Mouse (Mus musculus): ENCODE measurements around the gene Acad9.
A peak's percentile ranks its signal among the peaks of the same experiment; 100 is the strongest.

Gene Acad9

DNA sequence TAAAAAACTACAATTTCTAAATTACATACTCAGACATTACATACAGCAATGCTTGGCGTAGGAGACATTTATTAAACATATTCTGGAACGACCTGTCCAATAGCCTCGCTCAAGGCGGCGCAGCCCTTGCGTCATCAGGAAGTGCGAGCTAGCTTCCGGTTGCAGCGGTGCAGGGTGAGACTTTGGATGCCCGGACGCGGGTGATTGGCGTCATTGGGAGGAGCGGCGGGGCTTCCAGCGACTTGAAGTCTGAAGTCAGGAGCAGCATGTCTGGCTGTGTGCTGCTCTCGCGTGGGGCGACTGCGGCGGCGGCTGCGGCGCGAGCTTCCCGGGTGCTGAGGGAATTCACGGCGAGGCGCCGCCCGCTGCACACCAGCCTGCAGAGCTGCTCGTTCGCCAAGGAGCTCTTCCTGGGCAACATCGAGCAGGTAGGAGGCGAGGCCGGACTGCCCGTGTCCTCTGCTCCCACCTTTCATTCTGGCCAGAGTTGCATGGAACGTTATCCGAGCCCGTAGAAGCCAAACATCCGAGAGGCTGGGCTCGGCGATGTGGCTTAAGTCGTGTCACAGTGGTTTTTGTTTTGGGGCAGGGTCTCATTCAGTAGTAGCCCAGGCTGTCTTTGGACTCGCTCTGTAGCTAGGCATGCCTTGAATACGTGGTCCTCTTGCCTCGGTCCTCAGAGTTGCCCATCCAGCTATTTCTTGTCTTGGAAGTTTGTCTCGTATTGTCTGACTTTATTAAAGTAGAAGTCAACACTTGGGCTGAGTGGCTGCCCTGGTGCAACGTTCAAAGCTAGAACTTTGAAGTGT lies at the start of gene Acad9:
Acad9 (plus strand) TSS at position 137 of the 809 bp plus-strand sequence.
- DNase-seq: peak; percentile 95 to 96

DNA sequence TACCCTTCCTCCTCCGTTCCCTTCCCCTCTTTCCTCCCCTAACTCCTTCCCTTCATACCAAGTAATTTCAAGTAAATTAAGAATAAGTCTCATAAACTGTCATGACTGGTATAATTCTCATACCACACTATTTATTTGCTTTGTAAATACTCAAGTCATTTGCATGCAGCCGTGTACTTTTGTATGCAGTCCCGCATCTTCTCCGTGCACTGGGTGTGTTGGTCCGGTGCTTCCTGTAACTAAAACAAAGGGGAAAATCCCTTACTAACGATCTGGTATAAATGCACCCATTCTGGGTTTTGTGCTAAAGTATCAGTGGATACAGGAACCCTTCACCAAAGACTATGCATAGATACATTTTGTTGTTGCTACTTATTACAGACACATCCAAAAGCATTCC lies 40.0 kb upstream of the Acad9 start:
- no peak for DNase-seq

DNA sequence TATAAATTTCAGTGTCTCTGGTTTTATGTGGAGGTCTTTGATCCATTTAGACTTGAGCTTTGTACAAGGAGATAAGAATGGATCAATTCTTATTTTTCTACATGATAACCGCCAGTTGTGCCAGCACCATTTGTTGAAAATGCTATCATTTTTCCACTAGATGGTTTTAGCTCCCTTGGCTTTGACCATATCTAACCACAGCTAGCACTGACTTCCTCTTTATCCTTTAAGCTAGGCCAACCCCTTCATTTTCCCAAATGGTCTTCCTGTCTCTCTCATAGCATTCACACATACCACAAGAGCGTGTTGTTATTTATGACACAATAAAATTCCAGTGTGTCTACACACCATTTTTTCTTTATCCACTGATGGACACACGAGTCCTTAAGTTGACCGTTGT lies 35.8 kb upstream of the Acad9 start:
- DNase-seq: no peak

DNA sequence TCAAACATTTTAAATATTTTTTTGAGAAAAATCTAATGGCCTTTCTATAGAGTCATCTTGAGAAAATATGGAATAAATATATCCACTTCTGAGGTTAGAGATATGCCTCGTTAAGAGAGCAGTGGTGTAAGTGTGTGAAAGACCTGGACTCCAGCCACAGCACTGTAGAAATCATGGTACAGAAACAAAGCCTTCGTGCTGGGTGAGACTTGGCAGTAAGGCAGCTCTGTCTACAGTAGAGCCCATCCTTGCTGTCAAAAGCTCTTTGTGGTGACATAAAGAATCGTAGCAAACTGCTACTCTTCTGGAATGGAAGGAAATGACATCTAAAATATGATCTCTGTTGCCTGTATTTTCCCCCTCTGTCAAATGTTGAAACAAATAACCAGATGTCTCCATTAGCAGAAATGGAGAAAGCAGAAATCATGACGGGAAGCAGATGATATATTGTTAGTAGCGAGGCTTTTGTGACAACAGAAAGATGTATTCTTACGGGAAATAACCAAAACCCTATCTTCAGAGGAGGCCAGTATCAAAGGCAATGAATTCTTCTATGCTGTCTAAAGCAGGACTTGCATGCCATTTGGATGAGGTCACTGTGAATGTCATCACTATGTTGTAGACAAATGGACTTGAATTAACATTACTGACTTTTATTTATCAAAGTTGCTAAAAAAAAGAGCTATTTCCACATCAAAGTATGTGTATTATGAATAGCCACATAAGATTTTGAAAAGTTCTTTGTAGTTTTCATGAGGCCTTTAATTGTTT lies 33.9 kb upstream of the Acad9 start:
- DNase-seq: no peak

DNA sequence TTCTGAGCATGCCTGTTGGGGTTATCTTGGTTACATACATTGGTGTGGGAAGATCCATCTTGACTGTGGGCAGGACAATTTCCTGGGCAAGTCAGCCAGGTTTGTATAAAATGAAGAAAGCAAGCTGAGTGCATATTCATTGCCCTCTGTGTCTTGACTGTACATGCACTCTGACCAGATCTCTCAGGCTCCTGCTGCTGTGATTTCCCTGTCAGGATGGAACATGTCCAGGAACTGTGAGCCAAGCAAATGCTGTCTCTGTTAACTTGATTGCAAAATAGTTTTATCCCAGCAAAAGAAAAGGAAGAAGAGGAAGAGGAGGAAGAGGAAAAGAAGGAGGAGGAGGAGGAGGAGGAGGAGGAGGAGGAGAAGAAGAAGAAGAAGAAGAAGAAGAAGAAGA lies 21.3 kb upstream of the Acad9 start:
- no peak for DNase-seq

DNA sequence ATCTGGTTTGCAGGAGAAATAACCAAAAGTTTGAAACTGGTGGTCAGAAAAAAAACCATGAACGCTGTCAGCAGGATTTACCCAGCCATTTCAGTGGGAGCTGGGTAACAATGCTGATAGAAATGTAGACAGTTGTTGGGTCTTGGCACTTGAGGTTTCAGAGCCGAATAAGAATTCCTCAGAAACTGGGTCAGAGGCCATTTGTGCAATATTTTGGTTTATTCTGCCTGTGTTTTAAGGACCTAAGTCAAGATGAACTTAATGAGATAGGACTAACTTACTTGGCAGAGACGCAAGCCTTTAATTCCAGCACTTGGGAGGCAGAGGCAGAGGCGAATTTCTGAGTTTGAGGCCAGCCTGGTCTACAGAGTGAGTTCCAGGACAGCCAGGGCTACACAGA lies 20.7 kb upstream of the Acad9 start:
- no peak for DNase-seq

DNA sequence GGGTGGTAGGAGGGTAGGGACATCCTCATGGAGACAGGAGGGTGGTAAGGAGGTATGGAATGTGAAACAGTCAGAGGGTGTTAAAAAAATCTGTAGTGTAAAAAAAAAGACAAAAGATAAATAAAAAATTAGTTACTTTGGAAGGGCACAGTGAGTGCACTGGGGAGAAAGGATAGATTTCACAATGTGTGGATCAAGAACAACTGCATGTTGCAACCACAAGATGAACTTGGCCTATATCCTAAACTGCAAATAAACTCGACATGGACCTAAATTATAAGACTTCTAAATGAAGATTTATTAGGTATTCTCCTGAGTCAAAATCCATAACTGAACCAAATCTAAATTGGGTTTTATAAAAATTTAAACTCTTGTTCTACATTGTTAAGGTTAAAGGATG lies 16.7 kb upstream of the Acad9 start:
- no peak for DNase-seq

DNA sequence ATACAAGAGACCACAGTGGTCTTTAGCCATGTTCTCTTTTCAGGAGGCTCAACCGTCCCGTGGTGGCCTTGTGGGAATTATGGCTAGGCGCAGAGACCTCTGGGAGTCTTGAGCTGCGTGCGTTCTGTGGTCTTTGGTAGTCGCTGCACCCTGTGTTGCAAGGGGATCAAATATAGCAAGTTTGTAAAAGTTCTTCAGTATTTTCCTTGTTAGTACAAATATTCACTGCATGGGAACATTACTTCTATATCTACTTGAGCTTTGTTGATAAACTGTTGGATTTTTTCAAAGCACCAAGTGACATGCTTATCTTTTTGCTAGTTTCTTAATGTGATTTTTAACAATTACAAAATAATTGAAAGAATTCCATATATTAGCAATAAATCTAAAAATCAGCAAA lies 12.3 kb upstream of the Acad9 start, which contains the start of gene Ccdc144b:
Ccdc144b (minus strand) TSS at position 101 of the 400 bp plus-strand sequence.
- no peak for DNase-seq

DNA sequence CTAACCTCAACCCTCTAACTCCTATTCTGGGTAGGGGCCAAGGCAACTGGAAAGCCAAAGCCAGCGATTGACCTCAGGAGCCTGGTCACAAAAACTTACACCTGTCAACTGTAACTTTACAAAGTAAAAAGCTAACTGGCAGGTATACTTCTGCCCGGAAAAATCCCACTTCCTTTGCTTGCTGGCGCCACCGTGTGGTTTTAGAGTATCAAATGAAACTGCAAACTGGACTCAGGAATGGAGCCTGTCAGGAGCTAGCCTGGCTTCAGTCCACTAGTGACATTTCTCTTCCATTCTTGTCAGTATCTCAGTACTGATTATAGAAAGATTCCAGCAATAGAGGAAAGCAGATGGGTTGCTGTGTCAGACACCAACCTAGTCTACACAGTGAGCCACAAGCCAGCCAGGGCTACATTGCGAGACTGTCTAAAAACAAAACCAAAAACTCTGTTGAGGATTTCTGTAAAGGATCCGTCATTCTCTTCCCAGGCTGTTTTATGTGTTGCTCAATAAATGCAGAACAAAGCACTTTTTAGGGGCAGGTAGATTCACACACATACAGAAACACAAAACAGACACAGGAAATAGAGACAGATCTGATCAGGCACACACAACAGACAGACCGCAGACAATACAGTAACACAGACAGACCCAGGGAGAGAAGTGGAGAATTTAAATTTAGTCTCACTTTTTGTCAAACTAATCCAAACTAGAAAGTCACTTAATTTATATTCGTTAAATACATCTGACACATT lies 5.5 kb upstream of the Acad9 start:
- DNase-seq: peak; percentile 74 to 82

DNA sequence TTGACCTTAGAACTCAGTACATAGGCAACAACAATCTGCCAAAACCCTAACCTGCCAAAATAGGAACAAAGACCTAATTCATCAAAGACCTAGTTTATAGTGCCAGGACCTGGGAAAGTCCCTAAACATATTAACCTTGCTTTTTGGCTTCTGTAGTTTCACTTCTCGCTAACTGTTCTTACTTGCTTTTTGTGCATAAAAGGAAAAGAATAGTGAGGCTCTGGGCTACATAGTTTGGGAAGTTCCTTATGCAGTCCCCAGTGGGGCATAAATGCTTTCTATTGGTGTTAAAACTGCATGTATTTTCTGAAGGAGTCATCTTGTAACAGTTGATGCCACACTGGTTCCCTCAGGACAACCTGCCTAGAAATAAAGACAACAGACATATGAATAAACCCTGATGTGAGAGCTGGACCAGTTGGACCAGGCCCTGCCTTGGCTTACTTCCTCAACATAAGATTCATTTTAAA lies 1.2 kb upstream of the Acad9 start:
- DNase-seq: no peak

DNA sequence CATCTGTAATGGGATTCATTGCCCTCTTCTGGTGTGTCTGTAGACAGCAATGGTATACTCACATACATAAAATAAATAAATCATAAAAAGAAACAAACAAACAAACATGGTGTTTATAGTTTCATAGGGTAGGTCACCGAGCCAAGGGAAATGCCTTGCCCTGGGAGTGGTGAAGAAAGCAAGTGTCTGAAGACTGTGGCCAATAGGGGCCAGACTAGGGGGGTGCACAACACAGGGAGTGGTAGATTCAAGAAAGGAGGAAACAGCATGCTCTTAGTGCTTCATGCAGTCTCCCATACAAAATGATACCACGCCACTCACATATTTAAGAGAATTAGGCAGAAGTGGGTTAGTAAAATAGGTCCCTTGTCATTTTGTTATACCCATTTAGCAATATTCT lies 613 bp upstream of the Acad9 start:
- DNase-seq: peak in 1 of 2 experiments; percentile 12

DNA sequence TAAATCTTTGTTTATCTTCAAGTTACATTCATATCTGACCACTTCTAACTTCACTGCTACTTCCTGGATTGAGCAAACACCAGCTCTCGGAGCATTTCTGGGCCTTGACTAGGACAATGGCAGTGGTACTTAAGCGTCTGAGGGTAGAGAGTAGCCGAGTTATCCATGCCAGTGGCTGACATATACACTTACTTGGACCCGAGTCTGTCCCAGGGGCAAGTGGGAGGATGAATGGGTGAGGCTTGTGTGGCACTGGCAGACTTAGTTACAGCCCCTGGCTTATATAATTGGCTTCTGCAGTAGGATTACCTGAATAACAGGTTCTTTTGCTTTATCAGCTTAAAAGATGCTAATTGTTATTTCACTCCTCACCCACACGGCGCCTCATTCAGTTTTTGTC lies 2.0 kb downstream of the Acad9 start:
- DNase-seq: no peak

DNA sequence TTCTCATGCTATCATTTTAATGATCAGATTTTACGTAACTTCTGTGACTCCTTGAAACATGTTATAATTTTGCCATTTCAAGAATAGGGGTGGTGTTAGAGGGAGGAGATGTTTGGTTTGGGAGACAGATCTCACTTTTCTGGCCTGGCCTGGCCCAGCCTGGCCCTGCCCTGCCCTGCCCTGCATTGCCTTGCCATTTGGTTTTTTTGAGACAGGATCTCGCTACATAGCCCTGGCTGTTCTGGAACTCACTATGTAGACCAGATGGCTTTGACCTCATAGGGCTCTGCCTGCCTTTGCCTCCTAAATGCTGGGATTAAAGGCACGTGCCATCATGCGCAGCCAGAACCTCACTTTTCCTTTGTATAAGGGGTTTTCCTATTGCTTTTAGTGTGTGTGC lies 4.7 kb downstream of the Acad9 start:
- no peak for DNase-seq

DNA sequence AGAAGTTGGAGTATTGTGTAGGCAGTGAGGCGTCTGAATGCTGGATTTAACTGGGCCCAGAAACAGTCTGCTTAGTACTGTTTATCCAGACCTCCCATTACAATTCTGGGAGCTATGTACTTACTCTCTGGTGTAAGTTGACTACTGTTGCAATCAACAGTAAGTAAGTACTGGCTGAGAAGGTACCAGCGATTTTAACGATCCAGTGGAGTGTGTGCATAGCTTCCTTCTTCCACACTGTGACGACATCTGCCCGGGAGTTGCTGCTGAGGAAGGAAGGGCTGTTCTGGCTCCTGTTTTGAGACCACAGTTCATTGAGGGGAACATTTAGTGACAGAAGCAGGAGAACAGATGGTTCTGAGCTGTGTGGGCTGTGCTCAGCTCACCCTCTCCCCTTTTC lies 5.3 kb downstream of the Acad9 start:
- DNase-seq: no peak

DNA sequence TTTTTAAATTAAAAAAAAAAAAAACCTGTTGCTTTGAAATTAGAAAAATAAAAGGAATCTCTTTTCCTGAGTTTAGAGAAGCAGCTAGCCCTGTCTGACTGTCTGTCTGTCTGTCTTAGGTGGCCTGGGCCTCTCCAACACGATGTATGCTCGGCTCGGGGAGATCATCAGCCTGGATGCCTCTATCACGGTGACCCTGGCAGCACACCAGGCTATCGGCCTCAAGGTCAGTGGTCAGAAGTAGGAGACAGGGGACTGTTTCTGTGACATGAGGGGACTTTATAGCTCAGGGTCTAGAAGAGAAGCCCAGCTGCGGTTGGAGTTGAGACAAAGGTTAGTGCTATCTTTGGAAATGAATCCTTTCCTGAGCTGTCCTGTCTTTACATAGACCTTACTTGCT lies 8.5 kb downstream of the Acad9 start:
- DNase-seq: no peak

DNA sequence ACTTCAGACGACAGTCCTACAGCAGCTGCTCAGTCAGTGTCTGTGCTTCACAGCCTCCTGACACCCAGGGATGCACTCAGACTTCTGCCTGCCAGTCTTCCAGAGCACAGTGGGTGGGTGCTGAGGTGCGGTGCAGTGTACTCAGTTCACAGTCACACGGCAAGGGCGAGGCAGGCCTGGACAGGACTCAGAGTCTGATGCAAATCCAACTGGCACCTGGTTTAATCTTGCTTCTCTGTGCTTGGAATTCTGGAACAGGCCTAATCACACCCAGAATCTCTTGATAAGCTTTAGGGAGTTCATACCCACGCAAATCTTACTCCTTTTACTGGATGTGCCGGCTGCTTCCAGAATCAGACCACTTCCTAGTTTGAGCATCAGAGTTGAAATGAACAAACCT lies 9.7 kb downstream of the Acad9 start:
- DNase-seq: no peak

DNA sequence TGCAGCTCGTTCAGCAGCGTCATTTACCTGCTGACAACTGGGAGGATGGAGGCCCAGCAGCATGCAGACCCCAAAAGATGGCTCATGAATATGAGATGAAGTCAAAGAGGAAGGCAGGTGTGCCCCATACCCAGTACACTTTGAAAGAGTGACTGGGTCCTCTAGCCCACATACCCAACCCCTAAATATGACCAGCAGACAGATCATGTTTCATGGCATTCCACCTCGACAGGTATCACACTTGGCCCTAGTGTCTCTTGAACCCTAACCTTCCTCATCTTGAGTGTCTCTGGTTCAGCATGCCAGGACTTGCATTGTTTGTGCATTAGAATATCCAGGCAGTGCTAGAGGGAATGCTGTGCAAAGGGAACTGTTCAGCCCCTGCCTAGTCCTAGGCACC lies 11.6 kb downstream of the Acad9 start:
- no peak for DNase-seq

DNA sequence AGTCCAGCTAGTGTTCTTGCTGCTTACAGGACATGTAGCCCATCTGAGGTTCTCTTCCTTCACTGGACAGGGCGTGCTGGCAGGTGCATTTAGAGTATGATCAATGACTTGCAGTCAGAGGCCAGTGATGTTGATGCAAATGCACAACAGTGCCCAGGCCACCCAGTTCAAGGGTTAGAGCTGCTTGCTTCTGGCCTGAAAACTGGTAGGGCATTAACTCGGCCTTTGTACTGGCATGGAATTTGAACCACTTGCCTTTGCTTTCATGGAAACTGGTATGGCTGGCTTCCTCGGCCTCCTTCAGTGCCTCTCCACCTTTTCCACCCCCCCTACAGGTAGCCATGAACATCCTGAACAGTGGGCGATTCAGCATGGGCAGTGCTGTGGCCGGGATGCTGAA lies 14.1 kb downstream of the Acad9 start:
- DNase-seq: no peak

DNA sequence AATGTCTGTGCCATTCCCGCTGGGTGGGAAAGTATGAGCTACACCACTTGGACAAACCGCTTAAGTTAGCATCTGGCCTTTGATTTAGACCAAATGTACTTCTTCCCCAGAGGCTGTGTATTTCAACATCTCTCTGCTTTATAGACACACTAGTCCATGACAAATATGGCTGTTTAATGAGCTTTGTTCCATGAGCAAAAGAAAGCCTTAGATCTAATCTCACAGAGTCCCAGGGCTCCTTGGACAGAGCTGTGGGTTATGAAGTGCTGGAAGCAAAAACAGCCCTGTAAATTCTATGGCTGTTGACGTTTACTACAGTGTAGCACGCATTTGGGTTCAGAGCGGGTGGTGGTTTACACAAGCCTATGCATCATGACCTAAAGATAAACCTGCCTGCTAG lies 15.0 kb downstream of the Acad9 start:
- DNase-seq: no peak

DNA sequence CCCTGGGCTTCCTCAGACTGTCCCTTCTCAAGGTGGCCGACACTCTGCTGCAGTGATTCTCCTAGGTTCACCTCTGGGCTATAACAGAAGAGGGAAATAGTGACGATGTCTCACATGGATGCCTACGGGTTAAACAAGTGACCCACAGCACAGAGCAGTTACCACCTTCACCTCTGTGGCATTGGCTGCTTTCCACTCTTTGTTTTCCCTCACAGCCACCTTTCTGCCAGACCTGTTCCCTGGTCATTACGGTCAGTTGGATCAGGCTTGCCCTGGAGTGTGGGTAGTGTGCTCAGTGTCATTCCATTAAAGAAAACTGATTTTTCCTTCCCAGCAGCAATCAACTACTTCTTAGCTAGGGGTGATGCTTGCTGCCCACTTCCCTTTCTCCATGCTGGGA lies 17.1 kb downstream of the Acad9 start:
- no peak for DNase-seq

DNA sequence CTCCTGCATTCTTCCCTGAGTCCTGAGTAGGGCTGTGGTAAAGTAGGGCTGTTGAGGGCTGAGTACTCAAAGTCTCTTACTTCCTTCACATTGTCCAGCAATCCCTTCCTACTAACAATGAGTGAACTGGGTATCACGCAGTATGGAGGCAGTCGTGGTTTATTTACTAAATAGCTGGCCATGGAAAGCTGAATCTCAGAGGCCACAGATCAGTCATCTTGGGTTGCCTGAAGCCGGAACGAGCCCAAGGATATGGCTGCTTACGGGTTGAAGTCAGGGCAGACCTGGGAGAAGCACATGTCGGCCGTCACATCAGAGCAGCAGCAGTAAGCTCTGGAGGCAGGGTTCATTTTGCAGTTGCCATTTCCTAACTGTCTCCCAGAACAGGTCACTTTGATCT lies 17.6 kb downstream of the Acad9 start:
- DNase-seq: no peak

DNA sequence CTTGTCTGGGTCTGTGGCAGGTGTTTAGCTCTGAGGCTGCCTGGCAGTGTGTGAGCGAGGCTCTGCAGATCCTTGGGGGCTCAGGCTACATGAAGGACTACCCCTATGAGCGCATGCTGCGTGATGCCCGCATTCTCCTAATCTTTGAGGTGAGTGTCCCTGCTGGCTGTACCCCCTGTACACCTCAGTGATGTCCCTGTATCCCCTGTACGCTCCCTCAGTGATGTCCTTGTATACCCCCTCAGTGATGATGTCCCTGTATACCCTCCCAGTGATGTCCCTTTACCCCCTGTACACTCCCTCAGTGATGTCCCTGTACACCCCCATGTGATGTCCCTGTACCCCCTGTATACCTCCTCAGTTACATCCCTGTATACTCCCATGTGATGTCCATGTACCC lies 19.6 kb downstream of the Acad9 start:
- DNase-seq: no peak

DNA sequence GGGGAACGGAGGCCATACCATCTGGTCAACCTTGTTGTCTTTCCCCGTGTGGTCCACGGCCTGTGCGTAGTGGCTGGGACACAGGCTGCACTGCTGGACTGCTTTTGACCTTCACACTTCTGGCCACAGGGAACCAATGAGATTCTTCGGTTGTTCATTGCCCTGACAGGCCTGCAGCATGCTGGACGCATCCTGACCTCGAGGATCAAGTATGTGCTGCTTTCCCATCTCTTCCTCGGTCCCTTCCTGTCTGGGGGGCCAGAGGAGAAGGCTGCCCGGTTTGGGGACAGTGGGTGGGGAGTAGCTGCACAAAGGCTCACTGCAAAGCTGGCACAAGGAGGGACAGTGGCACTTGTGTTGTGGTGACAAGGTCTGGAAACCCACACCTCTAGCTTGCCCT lies 21.8 kb downstream of the Acad9 start:
- no peak for DNase-seq

DNA sequence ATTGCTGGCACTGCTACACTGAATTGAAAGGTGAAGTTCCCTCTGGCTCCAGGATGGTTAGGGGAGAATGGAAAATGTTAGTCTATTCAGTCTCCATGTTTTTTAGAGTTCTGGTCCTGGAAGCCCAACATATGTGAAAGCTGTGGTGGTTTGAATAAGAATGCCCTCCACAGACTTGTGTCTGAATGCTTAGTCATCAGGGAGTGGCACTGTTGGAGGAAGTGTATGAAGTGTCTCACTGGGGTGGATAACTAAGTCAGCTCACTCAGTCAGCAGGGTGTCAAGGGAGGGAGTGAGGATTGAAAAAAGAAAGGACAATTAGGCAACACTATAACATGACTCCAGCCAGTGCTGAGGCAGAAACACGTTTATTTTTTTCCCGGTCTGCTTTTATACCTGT lies 29.6 kb downstream of the Acad9 start:
- DNase-seq: no peak

Data from cerebellum, postnatal 14 days (tissue).